Mouse (Mus musculus) naive thymus-derived CD4-positive, alpha-beta T cell, adult 2 months (primary cell): ENCODE measurements around the gene Glmp.
"Not testable (repeated sequence)": the region's sequence is repeated elsewhere in the genome, so short reads cannot be mapped to it uniquely, and the experiment has no call there.

Experiments
- DNase-seq: peaks from one replicate; pipeline ENCODE4 v3.0.0-alpha.2; 2011; ENCODE audit warnings: low read depth

Glmp gene

DNA sequence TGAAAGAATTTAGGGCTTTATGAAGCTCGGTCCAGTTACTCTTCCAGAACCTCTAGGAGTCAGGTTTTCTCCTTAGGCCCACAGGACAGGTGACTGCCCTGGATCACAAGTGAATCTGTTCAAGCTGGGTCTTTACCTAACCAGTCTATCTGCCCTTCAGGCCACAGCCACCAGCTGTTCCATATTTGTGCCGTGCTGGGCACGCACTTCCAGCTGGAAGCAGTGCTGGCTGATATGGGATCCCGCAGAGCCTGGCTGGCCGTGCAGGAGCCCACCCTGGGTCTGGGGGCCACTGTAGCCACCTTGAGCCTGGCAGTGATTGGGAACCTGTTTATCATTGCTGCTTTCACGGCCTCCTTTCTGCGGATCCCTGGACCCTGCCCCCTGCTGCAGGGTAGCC, 51.8 kb downstream of the Glmp start:
- DNase-seq: not testable (repeated sequence)

DNA sequence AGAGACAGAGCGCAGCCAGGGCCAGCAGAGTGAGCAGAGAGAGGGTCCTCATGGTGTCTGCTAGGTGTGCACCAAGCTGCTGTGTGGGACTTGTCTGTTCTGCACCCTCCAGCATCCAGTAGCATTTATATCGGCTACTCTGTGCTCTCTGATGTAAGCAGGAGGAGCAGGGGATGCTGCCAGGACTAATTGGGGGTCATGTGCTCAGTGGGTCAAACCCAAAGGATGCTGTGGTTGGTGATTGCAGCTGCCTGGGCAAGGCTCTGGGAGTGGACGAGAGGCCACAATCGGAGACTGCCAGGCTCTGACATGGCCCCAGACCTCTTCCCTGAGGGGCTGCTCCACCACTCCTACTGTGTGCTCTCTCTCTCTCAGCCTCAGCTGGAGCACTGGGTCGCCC, 53.8 kb downstream of the Glmp start, which contains the start of gene Bglap2:
Gene Bglap2, minus strand, starts transcription at position 101 of the 400 bp plus-strand sequence.
- DNase-seq: not testable (repeated sequence)
